Comparison of ENCODE assay signal across 8 mouse cellular contexts in genomic region chr2:34912613-34913012, GRCm38 (mm10). TPM values are rescaled to one million over a fixed set of nuclear protein-coding genes. Genes with fewer than 3 reads are reported as not detected.
A peak's percentile ranks its signal among the peaks of the same experiment; 100 is the strongest.
DNase-seq lines count a peak whose midpoint lies in the region; ATAC-seq lines count a peak whose summit lies in the region.

No protein-coding gene starts in this region.

- peaks cover 24% of the 10 kb centered on the region for H3K4me1 ChIP-seq in lung, embryonic 15.5 days
- peaks cover 17% of the 10 kb centered on the region for H3K4me1 ChIP-seq in forebrain, embryonic 15.5 days
- H3K4me1 ChIP-seq in liver, embryonic 15.5 days (replicated peaks) = peaks cover 28% of the 10 kb centered on the region

- no peak for DNase-seq in lung, postnatal 10 days
- peak; percentile 81 for DNase-seq in thymus, postnatal 14 days
- DNase-seq in gastrocnemius, adult 8-10 months (ENCODE audit: low spot score in 2 of 2) = no peak
- no peak for DNase-seq in spleen, adult 18-20 months

- H3K27ac ChIP-seq in lung, embryonic 15.5 days = no peak overlapping the region
- no peak overlapping the region for H3K27ac ChIP-seq in forebrain, embryonic 15.5 days (replicated peaks)
- no peak overlapping the region for H3K27ac ChIP-seq in liver, embryonic 15.5 days (replicated peaks)

- H3K4me2 ChIP-seq in lung, embryonic 15.5 days = peak overlapping the region; percentile 97
- peak overlapping the region; percentile 79 for H3K4me2 ChIP-seq in forebrain, embryonic 15.5 days (replicated peaks)
- H3K4me2 ChIP-seq in liver, embryonic 15.5 days = peak overlapping the region; percentile 94

- H3K36me3 ChIP-seq in lung, embryonic 15.5 days = no peaks in the 10 kb centered on the region; the same call in 1 of the 2 replicates
- H3K36me3 ChIP-seq in forebrain, embryonic 15.5 days = no peaks in the 10 kb centered on the region
- H3K36me3 ChIP-seq in liver, embryonic 15.5 days (replicated peaks) = 0 out of 2 replicates have a peak, but pooled peaks cover 21% of the 10 kb centered on the region

- H3K9ac ChIP-seq in lung, embryonic 15.5 days = 0 out of 2 replicates have a peak overlapping the region, but pooled peaks have one; percentile 54
- 0 out of 2 replicates have a peak overlapping the region, but pooled peaks have one; percentile 49 for H3K9ac ChIP-seq in forebrain, embryonic 15.5 days (replicated peaks)
- H3K9ac ChIP-seq in liver, embryonic 15.5 days = peak overlapping the region; percentile 68; the same call in 1 of the 2 replicates

- peak overlapping the region; percentile 62 for H3K4me3 ChIP-seq in lung, embryonic 15.5 days
- H3K4me3 ChIP-seq in forebrain, embryonic 15.5 days = peak overlapping the region; percentile 50
- peak overlapping the region; percentile 73 for H3K4me3 ChIP-seq in liver, embryonic 15.5 days (replicated peaks)

- WGBS in lung, embryonic 15.5 days = 38% methylated on average over 7 of the region's 7 CpGs
- WGBS in forebrain, embryonic 15.5 days = 39% methylated on average over 7 of the region's 7 CpGs
- WGBS in liver, embryonic 15.5 days (ENCODE audit: insufficient replicate concordance) = 57% methylated on average over 7 of the region's 7 CpGs

- H3K9me3 ChIP-seq in lung, embryonic 15.5 days = no peaks in the 10 kb centered on the region
- no peaks in the 10 kb centered on the region for H3K9me3 ChIP-seq in forebrain, embryonic 15.5 days
- H3K9me3 ChIP-seq in liver, embryonic 15.5 days (replicated peaks) = no peaks in the 10 kb centered on the region

- ATAC-seq in lung, embryonic 15.5 days (ENCODE audit: borderline replicate concordance, extremely low read depth, low FRiP score, low TSS enrichment) = no peak
- ATAC-seq in forebrain, embryonic 15.5 days (replicated peaks) = no peak
- ATAC-seq in liver, embryonic 15.5 days (ENCODE audit: insufficient read depth) = no peak
- ATAC-seq in megakaryocyte-erythroid progenitor cell, adult 5-6 weeks (replicated peaks; ENCODE audit: low FRiP score, low TSS enrichment, poor library complexity, severe bottlenecking) = no peak

- H3K27me3 ChIP-seq in lung, embryonic 15.5 days = peaks cover 18% of the 10 kb centered on the region
- H3K27me3 ChIP-seq in forebrain, embryonic 15.5 days = peaks cover 15% of the 10 kb centered on the region; the same call in 1 of the 2 replicates
- peaks cover 40% of the 10 kb centered on the region for H3K27me3 ChIP-seq in liver, embryonic 15.5 days

RNA-seq across cellular contexts. Expression of gene Phf19, which starts 1.2 kb away (rescaled TPM):
- polyA plus RNA-seq in lung, embryonic 15.5 days (2015; fragmentation: Nextera tagmentation; extraction: Ambion mirVana) = 3.2 and 4.2 TPM in 2 replicates
- 5.2 and 6.5 TPM in 2 replicates for polyA plus RNA-seq in forebrain, embryonic 15.5 days (2015; fragmentation: Nextera tagmentation; extraction: Ambion mirVana)
- 1.5 and 1.8 TPM in 2 replicates for polyA plus RNA-seq in liver, embryonic 15.5 days (2015; fragmentation: Nextera tagmentation; extraction: Ambion mirVana)
- total RNA-seq in megakaryocyte-erythroid progenitor cell, adult 5-6 weeks (2014; fragmentation: Nextera tagmentation) = 6.7 and 12.0 TPM in 2 replicates
- 2.6 and 3.2 TPM in 2 replicates for total RNA-seq in megakaryocyte-erythroid progenitor cell, adult 5-6 weeks (2017)
- total RNA-seq in gastrocnemius, adult 8-10 months (2022) = 1 to 10 TPM in 1 of 4 experiments, under 1 TPM in 3; 0.29 to 1.1 (median 0.46) TPM

RNA-seq across cellular contexts. Expression of gene Psmd5, which starts 37.8 kb away (rescaled TPM):
- 110 TPM in 2 replicates for polyA plus RNA-seq in lung, embryonic 15.5 days (2015; fragmentation: Nextera tagmentation; extraction: Ambion mirVana)
- 101 and 108 TPM in 2 replicates for polyA plus RNA-seq in forebrain, embryonic 15.5 days (2015; fragmentation: Nextera tagmentation; extraction: Ambion mirVana)
- polyA plus RNA-seq in liver, embryonic 15.5 days (2015; fragmentation: Nextera tagmentation; extraction: Ambion mirVana) = 67.5 and 71.5 TPM in 2 replicates
- 103 and 135 TPM in 2 replicates for total RNA-seq in megakaryocyte-erythroid progenitor cell, adult 5-6 weeks (2014; fragmentation: Nextera tagmentation)
- total RNA-seq in megakaryocyte-erythroid progenitor cell, adult 5-6 weeks (2017) = 41.4 and 42.0 TPM in 2 replicates
- total RNA-seq in gastrocnemius, adult 8-10 months (2022) = 10 to 100 TPM; 11.0 to 18.6 (median 15.5) TPM

RNA-seq across cellular contexts. Expression of gene Cutal, which starts 38.4 kb away (rescaled TPM):
- 0.63 and 0.75 TPM in 2 replicates for polyA plus RNA-seq in lung, embryonic 15.5 days (2015; fragmentation: Nextera tagmentation; extraction: Ambion mirVana)
- 0.15 and 0.24 TPM in 2 replicates for polyA plus RNA-seq in forebrain, embryonic 15.5 days (2015; fragmentation: Nextera tagmentation; extraction: Ambion mirVana)
- 8.2 and 8.4 TPM in 2 replicates for polyA plus RNA-seq in liver, embryonic 15.5 days (2015; fragmentation: Nextera tagmentation; extraction: Ambion mirVana)
- not detected in 2 replicates for total RNA-seq in megakaryocyte-erythroid progenitor cell, adult 5-6 weeks (2014; fragmentation: Nextera tagmentation)
- total RNA-seq in megakaryocyte-erythroid progenitor cell, adult 5-6 weeks (2017) = not detected in 2 replicates
- under 1 TPM; 0.20 to 0.31 (median 0.22) TPM for total RNA-seq in gastrocnemius, adult 8-10 months (2022)

RNA-seq across cellular contexts. Expression of gene Traf1, which starts 49.0 kb away (rescaled TPM):
- 1.9 and 2.7 TPM in 2 replicates for polyA plus RNA-seq in lung, embryonic 15.5 days (2015; fragmentation: Nextera tagmentation; extraction: Ambion mirVana)
- 0.46 and 1.6 TPM in 2 replicates for polyA plus RNA-seq in forebrain, embryonic 15.5 days (2015; fragmentation: Nextera tagmentation; extraction: Ambion mirVana)
- polyA plus RNA-seq in liver, embryonic 15.5 days (2015; fragmentation: Nextera tagmentation; extraction: Ambion mirVana) = 0.29 and 0.61 TPM in 2 replicates
- 0.94 and 14.2 TPM in 2 replicates for total RNA-seq in megakaryocyte-erythroid progenitor cell, adult 5-6 weeks (2014; fragmentation: Nextera tagmentation)
- 0.38 and 5.5 TPM in 2 replicates for total RNA-seq in megakaryocyte-erythroid progenitor cell, adult 5-6 weeks (2017)
- 1 to 10 TPM in 1 of 4 experiments, under 1 TPM in 2, not detected in 1; 0.27 to 1.4 (median 0.58) TPM for total RNA-seq in gastrocnemius, adult 8-10 months (2022)
